Comparison of ENCODE assay signal across 31 mouse cellular contexts in the genomic region with DNA sequence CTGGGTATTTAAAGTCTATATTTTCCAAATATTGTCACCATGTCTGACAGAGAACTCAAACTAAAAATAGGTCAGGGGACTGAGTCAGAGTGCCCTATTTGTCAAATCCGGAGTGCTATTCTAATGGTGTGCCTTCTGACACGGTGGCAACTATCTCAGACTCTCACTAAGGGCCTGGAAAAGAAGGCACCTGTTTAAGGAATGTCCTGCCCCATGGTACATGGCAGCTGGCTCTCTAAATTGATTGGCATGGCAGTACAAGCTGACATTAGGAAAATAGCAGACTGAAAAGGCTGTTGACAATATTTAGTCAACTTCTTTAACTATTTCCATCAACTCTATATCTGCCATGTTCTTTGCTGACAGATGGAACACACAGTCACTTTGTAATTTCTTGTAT.
"Had no signal": no experiment of that assay in that cellular context is flagged by ENCODE, and none has a peak within 500 bp of the region (broad histone marks: within the 10 kb centered on the region; RNA-seq: fewer than 3 reads in every experiment).

No protein-coding gene starts in this region.

- H3K27ac ChIP-seq: limb, embryonic 10.5 days; limb, embryonic 12.5 days; limb, embryonic 13.5 days; limb, embryonic 15.5 days; liver, embryonic 12.5 days; liver, embryonic 13.5 days; liver, embryonic 14.5 days; liver, embryonic 15.5 days; lung, embryonic 15.5 days; macrophage; midbrain, embryonic 10.5 days; midbrain, embryonic 12.5 days; midbrain, embryonic 13.5 days; midbrain, embryonic 15.5 days; neural tube, embryonic 12.5 days had no signal

- H3K4me2 ChIP-seq: limb, embryonic 12.5 days; limb, embryonic 13.5 days; limb, embryonic 15.5 days; liver, embryonic 11.5 days; liver, embryonic 12.5 days; liver, embryonic 13.5 days; liver, embryonic 15.5 days; lung, embryonic 14.5 days; lung, embryonic 15.5 days; midbrain, embryonic 11.5 days; midbrain, embryonic 12.5 days; midbrain, embryonic 13.5 days; midbrain, embryonic 15.5 days; neural tube, embryonic 12.5 days had no signal

- H3K36me3 ChIP-seq: limb, embryonic 10.5 days; limb, embryonic 12.5 days; limb, embryonic 13.5 days; limb, embryonic 15.5 days; liver, embryonic 12.5 days; liver, embryonic 13.5 days; liver, embryonic 15.5 days; lung, embryonic 15.5 days; midbrain, embryonic 10.5 days; midbrain, embryonic 12.5 days; midbrain, embryonic 13.5 days; midbrain, embryonic 15.5 days; neural tube, embryonic 12.5 days had no signal

- H3K27me3 ChIP-seq: limb, embryonic 12.5 days; limb, embryonic 13.5 days; limb, embryonic 15.5 days; liver, embryonic 12.5 days; liver, embryonic 13.5 days; liver, embryonic 15.5 days; lung, embryonic 15.5 days; megakaryocyte, embryonic 14.5 days; midbrain, embryonic 12.5 days; midbrain, embryonic 13.5 days; midbrain, embryonic 15.5 days; neural tube, embryonic 12.5 days had no signal

- ATAC-seq: liver, embryonic 12.5 days; liver, postnatal 0 days; lung, postnatal 0 days; midbrain, embryonic 13.5 days; midbrain, embryonic 15.5 days; midbrain, embryonic 16.5 days had no signal

- H3K4me3 ChIP-seq: limb, embryonic 10.5 days; limb, embryonic 12.5 days; limb, embryonic 13.5 days; limb, embryonic 15.5 days; liver, embryonic 12.5 days; liver, embryonic 13.5 days; liver, embryonic 15.5 days; lung, embryonic 15.5 days; megakaryocyte, embryonic 14.5 days; midbrain, embryonic 10.5 days; midbrain, embryonic 12.5 days; midbrain, embryonic 13.5 days; midbrain, embryonic 15.5 days; neural tube, embryonic 12.5 days had no signal

- H3K9ac ChIP-seq: limb, embryonic 12.5 days; limb, embryonic 13.5 days; limb, embryonic 15.5 days; liver, embryonic 12.5 days; liver, embryonic 13.5 days; liver, embryonic 14.5 days; liver, embryonic 15.5 days; liver, postnatal 0 days; lung, embryonic 14.5 days; lung, embryonic 15.5 days; midbrain, embryonic 12.5 days; midbrain, embryonic 13.5 days; midbrain, embryonic 15.5 days; neural tube, embryonic 12.5 days had no signal

- H3K4me1 ChIP-seq: limb, embryonic 10.5 days; limb, embryonic 12.5 days; limb, embryonic 13.5 days; limb, embryonic 15.5 days; liver, embryonic 12.5 days; liver, embryonic 13.5 days; liver, embryonic 15.5 days; lung, embryonic 15.5 days; megakaryocyte, embryonic 14.5 days; midbrain, embryonic 10.5 days; midbrain, embryonic 12.5 days; midbrain, embryonic 13.5 days; midbrain, embryonic 15.5 days; neural tube, embryonic 12.5 days had no signal

- H3K9me3 ChIP-seq: limb, embryonic 10.5 days; limb, embryonic 12.5 days; limb, embryonic 13.5 days; limb, embryonic 15.5 days; liver, embryonic 12.5 days; liver, embryonic 13.5 days; liver, embryonic 15.5 days; lung, embryonic 15.5 days; megakaryocyte, embryonic 14.5 days; midbrain, embryonic 10.5 days; midbrain, embryonic 12.5 days; midbrain, embryonic 13.5 days; midbrain, embryonic 15.5 days; neural tube, embryonic 12.5 days had no signal

- DNase-seq: left cerebral cortex, postnatal 4 days; liver; liver, embryonic 13.5 days; liver, postnatal 0 days; lung, adult 18-20 months; lung, adult 2 months; lung, embryonic 14.5 days; lung, postnatal 10 days; lung, postnatal 14 days; lung, postnatal 36 days; lung, postnatal 4 days; midbrain, embryonic 14.5 days had no signal
